Mouse (Mus musculus) 3T3-L1 (cell line): ENCODE results near the gene Kctd14.
"Not testable (repeated sequence)": the region's sequence is repeated elsewhere in the genome, so short reads cannot be mapped to it uniquely, and the experiment has no call there.

Experiments used
- DNase-seq: peaks from one replicate; pipeline ENCODE4 v3.0.0-alpha.2; 2015; ENCODE audit warnings: low read depth, low spot score

Gene Kctd14

DNA sequence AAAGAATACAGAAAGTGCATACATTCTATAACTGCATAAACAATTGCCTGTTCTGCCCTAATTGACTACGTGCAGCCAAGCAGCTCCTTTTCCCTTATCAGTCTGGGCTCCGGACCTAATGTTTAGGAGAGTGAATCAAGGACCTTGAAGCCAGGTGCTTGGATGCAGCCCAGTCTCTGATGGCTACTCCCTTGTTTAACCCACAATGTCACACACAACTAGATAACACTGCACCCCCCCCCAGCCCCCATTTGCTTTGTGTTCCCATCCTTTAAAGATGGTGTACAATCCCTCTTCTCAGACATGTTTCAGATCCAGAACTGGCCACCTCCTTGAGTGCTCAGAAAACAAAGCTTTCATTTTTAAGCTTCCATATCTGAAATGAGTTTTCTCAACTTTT lies at the start of gene Kctd14:
Gene Kctd14 (plus strand): TSS at position 301 of the 400 bp plus-strand sequence.
- DNase-seq, result not testable (repeated sequence)

DNA sequence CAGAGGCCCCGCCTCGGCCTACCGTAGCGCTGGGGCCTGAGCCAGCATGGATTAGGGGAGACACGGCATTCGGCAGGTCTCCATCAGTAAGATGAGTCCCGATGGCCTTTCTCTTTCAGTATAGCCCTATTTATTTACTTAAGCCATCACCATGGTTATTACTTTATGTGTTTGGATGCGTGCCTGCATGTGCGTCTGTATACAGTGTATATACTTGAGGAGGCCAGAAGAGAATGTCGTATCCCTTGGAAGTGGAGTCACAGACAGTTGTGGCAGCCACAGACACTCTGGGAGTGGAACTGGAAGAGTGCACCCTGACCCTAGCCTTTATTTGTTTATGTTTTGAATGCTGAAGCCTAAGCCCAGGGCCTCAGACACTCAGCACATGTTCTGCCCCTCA lies 44.0 kb upstream of the Kctd14 start:
- DNase-seq, result no peak

DNA sequence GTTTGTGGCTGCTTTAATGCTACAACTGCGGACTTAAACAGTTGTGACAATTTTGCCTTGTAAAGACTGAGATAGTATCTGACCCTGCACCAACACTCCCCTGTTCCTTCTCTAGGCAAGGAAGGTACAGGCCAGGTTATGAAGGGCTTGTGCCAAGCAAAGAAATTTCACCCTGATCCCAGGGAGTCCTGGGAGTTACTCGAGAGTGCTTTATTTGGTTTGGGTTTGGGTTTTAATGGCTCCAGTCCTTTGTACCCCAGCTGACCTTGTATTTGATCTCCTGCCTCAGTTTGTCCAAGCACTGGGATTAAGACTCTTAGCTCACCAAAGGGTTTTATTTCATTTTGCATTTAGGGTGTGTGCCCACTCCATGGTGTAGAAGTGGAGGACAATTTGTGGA lies 40.0 kb upstream of the Kctd14 start:
- no peak for DNase-seq

DNA sequence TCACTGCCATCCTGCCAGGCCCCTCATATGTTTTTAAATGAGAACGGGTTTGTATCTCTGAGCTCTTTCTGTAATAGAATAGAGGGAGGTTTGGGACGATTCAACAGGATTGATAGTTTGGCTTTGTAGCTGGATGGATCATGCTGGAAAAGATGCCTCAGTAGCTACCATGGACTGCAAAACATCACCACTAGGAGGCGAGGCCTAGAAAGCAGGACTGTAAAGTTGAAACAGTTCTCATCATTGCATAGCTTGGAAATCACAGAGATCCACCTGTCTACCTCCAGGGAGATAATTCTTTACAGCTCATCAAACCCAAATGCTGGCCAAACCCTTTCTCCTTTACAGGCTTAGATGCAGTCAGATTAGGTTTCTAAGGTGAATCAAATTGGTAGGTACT lies 39.5 kb upstream of the Kctd14 start:
- DNase-seq, result peak; percentile 13

DNA sequence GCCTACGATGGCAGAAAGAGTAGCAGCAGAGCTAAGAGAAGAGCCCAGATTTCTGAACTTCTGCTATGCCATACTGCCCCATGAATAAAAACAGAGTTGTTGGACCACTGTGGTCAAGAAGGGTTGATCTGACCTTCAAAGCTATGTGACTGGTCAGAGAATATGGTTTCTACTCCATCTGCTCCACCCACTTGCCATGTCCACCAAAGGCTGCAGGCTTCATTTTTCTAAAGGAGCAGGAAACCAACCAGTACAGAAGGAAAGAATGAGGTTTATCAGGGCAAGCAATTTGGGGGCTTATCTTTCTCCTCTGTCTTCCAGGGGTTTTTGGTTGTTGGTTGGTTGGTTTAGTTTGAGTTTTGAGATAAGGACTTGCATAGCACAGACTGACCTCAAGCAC lies 37.1 kb upstream of the Kctd14 start:
- DNase-seq, result no peak

DNA sequence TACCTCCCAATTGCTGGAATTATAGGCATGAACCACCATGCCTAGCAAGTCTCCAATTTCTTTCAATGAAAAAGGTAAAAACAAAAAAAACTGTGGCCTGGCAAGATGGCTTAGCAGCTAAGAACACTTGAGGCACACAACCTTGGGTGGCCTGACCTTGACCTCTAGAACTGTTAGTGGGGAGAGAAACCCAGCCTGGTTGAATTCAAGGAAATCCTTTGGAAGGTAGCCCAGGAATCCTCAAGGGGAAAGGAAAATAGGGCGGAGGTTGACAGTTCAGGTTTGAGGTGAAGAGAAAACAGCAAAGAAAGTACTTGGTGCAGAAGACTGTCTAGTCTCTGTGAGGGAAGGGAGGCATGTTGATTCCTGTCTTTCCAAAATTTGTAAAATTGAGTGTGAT lies 36.7 kb upstream of the Kctd14 start:
- no peak for DNase-seq

DNA sequence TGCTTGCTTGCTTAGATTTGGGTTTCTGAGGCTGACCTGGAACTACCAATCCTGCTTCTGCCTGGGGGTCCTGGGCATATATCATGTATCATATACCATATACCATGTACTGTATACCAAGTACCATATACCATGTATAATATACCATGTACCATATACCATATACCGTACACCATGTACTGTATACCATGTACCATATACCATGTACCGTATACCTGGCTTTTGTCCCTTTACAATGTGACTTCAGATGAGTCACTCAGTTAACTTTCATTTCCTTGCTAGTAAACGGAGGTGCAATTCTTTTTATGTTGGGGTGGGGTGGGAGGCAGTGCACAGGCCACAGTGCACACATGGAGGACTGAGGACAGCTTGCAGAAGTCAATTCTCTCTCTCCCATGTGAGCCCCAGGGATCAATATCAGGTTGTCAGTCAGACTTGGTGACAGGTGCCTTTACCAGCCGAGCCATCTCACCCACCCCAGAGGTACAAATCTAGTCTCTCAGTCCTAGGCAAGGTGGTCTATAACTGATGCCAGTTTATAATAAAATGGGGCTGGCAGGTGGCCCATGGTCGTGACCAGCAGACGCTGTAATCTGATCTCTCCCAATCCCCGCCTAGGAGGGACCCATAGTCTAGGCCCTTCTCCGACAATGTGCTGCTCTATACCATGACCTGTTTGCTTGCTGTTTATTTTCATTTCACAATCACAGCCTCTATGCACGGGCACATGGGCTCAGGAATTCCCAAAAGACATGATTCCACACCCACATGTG lies 36.0 kb upstream of the Kctd14 start:
- no peak for DNase-seq

DNA sequence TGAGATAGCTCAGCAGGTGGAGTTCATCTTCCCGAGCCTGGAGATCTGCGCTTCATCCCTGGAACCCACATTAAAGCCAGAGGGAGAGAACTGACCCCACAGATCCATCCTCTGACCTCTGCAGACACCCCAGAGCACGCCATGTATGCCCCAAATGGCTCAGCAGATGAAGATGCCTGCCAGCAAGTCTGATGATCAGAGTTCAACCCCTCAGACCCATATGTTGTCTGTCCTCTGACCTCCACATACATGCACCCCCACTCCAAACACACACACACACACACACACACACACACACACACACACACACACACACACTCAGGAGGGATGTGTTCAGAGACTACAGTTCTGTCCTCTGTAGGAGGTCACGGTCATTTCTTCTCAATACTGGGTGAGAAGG lies 34.6 kb upstream of the Kctd14 start:
- DNase-seq, result no peak

DNA sequence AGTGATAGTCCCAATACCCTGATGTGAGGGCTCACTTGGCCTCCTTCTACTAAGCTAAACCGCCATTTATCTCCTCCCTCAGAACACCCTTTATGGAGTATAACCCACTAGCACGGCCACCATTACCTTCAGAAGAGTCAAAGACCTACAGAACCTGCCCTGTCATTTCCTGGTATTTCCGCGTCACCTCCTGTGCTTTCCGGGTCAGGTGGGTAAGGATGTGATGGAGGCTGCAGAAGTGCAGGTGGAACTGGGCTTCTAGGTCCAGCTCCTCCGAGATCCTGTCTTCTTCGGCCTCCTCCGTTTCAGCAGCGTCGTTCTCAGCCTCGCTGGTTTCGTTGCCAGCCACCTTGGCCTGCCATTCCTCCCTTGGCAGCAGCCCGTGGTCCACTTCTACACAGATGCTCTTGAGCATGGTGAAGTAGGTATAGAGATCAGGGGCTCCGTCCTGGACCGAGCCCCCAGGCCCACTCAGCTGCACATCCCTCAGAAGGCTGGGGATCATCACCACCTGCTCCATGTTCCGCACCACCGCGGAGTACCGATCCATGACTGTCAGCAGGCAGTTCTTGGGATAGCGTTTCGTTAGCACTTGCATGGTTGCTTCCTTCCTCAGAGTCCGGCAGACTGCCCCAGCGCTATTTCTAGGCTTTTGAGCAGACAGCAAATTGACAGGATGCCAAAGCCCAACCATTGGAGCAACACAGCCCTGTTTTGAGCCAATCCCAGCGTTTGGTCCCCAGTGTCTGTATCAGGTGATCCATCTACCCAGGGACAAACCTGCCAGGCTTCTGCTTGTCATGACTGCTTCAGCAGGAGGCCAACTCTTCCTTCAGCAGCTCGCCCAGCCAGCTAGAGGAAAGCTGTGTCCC lies 34.0 kb upstream of the Kctd14 start, which contains the start of gene Thrsp:
Gene Thrsp (minus strand): TSS at position 825 of the 872 bp plus-strand sequence.
- no peak for DNase-seq

DNA sequence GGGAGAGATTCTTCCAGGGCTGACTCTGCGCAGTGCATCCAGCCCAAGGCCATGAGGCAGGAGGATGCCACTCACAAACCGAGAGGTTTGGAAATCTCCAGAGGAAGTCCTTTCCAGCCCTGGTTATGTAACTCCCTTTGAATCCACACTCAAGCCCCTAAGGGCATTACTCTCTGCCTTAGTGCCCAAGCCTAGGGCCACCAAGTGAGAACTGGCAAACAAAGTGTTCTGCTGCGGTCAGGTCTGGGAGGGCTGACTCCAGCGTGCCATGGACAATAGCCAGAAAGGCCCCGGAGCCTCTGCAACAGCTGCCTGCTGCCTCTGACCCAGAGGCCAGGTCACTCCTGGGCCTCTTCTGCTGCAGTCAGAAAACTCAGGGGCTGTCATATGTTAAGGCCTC lies 32.4 kb upstream of the Kctd14 start:
- DNase-seq, result peak; percentile 33

DNA sequence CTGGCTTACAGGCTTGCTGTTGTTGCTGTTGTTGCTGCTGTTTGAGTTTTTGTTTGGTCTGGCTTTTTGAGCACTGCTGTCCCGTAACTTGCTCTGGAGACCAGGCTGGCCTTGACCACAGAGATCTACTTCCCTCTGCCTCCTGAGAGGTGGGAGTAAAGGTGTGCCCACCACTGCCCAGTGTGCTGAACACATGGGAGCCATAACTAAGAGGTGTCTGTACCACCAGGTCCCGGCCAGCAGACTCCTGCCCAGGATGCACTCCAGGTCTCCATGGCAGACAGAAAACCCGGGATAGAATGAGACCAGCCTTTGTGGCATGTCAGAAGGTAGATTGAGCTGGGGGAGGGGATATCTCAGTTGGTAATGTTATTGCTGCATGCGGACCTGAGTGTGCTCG lies 32.0 kb upstream of the Kctd14 start:
- DNase-seq, result no peak

DNA sequence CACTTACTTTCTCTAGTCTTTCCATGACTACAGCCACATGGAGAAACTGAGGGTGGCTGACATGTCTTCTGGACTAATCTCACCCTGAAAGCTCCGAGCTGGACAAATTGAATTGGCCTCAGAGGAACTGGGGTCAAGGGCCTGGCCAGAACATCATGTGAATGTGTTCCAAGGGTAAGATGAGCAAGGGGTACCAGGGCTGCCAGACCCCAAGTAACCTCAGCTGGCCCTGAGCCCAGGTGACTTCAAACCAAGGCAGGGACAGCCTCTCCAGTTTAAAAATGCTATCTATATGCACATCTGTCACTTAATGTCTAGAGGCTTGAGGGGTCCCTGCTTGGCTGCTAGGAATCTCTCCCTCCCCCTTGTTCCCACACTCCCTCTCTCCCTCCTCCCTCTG lies 30.7 kb upstream of the Kctd14 start:
- DNase-seq, result no peak

DNA sequence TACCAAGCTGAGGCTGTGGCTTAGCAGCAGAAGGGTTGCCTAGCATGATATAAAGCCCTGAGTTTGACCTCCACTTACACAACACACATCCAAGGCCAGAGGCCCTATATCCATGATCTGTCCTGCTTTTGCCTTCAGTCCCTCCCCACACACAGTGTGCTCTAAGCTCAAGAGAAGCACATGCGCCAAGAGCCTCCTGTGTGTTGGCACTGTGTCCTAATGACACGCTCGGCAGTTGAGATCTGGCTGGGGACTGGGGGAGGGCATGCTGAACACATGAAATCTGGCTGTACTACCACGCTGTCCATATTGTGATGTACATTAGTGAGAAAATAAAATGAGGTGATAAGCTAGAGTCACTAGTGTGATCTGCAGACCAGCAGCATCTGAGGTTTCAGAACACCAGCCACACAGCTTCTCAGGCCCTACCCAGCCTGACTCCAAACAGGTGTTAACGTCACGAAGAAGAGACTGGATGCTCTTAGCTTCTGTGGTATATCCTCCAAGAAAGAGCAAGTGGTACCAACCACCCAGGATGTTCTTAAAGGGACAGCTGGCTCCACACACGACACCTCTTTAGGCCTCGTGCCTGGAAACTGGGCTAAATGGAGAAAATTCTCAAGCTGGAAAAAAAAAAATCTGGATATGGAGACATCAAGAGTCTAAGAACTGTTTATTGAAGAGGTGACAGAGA lies 30.0 kb upstream of the Kctd14 start:
- no peak for DNase-seq

DNA sequence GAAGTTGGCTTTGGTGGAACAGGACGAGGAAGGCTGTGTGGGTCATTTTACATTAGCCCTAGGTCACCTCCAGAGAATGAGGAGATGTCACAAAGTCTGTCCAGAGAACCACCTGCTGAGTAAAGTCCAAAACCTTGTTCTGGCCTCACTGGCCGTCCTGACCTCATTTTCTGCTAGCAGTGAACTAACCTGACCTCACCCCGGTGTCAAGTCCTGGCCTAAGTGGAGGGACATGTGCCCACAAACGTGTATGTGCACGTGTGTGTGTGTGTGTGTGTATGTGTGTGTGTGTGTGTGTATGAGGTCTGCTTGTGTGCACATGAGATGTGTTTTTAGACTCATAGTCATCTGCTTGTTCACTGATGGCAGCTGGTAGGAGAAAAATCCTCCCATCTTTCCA lies 27.4 kb upstream of the Kctd14 start:
- DNase-seq, result no peak

DNA sequence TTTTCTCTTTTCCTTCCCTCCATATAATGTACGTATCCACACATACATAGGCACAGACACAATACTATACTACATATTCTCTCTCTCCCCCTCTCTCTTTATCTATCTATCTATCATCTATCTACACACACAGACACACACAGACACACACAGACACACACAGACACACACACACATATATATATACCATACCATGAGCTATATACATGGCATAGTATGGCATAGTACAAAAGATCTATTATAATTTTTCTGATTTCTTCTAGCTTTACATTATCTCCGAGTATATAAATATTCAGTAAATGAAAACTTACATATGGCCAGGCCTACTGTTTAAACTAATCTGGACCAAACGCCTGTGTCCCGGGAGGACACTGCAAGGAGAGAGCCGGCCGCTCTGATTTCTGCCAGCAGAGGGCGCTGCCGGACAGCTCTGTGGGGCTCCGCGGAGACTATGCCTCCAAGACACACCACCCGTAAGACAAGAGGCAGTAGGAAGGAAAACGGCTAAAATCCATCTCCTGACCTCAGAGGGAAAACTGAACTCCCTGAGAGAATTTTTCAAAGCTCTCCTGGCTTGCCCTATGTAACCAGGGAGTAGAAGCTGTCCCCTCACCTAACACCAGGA lies 26.4 kb upstream of the Kctd14 start:
- peak; percentile 79 for DNase-seq

DNA sequence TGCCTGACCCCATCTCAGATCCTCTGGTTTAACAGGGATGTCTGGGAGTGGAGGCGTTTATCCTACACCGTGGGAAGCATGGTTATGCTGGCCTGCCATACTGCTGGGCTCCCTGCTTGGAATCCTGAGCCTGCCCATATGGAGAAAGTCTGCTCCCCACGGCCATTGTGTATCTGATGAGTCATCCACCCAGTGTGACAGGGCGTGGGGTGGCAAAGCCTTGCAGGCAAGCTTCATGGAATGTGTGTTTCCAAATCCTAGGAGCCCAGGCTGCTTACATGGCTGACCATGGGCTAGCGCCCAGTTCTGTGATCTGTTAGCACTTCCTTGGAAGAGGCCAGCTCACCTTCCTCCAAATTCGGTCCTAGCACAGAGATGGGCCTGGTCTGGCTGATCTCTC lies 24.6 kb upstream of the Kctd14 start:
- DNase-seq, result peak; percentile 72

DNA sequence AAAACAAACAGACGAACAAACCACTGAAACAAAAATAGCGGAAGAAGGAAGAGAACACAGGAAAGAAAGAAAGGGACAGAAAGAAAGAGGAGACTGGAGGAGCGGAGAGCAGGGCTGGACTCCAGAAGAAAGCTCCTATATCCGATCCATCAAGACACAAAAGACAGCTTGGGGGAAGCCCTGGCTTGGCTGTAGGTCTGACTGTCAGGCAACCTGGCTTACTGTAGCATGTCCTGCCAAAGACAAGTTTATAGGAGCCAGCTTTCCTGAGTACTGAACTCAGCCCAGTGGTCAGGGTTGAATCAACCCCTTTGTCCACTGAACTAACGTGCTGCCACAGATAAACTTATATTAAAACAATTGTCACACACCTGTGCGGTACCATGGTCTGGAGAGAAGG lies 23.8 kb upstream of the Kctd14 start:
- no peak for DNase-seq

DNA sequence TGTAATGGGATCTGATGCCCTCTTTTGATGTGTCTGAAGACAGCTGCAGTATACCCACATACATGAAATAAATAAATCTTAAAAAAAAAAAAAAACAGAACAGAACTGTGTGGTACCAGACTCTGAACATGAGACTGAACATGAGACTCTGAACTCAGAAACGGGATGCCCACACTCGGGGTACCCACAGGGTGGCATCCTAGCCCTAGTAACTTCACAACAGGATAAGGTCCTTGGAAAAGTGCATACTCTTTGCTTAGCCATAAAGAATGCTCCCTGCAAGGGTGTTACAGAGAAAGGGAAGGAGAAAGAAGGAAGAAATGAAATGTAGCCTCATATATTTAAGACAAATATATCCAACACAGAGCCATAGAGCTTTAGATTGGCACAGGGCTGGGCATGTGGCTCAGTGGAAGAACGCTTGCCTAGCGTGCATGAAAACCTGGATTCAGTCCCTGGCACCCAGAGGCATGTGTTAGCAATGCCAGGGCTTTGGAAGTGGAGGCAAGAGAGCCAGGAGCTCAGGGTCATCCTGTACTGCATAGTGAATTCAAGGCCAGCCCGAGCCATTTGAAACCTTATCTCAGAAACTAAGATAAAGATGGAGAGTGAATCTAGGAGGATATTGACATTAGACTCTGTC lies 23.2 kb upstream of the Kctd14 start:
- DNase-seq, result no peak

DNA sequence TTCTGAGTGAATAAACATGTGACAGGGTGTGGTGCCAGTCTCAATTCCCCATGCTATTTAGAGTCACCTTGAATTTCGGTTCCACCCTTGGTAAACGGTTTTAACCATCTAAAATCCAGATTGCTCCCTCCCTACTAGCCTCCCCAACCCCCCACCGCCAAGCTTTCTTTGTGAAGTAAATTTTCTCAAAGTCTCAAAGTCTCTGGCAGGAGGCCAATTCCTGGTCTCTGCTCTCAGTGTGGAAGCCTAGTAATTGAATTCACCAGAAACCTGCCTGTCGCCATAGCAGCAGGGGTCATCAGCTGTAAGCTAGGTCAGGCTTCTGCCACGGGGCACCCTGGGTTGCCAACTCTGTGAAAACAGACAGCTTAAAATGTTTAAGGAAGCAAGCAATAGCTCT lies 21.4 kb upstream of the Kctd14 start:
- no peak for DNase-seq

DNA sequence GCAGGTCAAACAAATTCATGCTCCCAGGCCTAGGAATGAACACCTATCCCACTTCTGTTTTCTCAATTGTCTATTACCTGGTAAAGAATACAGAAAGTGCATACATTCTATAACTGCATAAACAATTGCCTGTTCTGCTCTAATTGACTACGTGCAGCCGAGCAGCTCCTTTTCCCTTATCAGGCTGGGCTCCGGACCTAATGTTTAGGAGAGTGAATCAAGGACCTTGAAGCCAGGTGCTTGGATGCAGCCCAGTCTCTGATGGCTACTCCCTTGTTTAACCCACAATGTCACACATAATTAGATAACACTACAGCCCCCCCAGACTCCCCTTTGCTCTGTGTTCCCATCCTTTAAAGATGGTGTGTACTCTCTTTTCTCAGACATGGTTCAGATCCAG lies 17.6 kb upstream of the Kctd14 start:
- DNase-seq, result not testable (repeated sequence)

DNA sequence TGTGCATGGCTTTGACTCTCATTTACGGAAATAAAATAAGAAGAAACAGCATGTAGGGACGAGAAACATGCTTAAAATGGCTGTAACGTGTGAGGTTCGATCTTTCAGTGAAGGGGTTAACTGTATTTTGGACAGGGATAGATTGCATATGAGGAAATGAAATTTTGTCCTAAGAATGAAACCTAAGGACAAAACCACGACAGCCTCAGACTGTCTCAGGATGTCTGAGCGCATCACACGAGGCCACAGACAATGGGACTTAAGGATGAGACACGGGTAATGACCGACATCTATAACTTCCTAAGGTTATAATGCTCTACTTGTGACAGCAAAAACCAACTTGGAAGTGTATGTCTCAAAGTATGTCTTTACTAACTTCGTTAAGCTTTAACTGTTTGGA lies 16.6 kb upstream of the Kctd14 start:
- DNase-seq, result no peak
